Mouse (Mus musculus): ENCODE measurements around the gene Fcho2.

GRCm38 (mm10) chr13:98791693-98792092, 23.6 kb downstream of the Fcho2 start:
- TF ChIP-seq POLR2A (IDR thresholded peaks at IDR 0.05; ENCODE audit: extremely low read depth, insufficient read depth, low read length) (no peak), CTCF (IDR thresholded peaks at IDR 0.05; ENCODE audit: low read depth, low read length) (no peak)

Data from liver, adult 2 months (tissue).